In genomic region chr2:131745381-131745895, GRCm38 (mm10) we compare ENCODE assay signal across 14 mouse cellular contexts.
A peak's percentile ranks its signal among the peaks of the same experiment; 100 is the strongest.
DNase-seq lines count a peak whose midpoint lies in the region; ATAC-seq lines count a peak whose summit lies in the region.
"Had no signal": no experiment of that assay in that cellular context is flagged by ENCODE, and none has a peak within 500 bp of the region (broad histone marks: within the 10 kb centered on the region; RNA-seq: fewer than 3 reads in every experiment).

No protein-coding gene starts in this region.

- DNase-seq in NIH3T3 (ENCODE audit: low read depth), result peak; percentile 32
- DNase-seq in adrenal gland, adult 2 months, result peak; percentile 87
- DNase-seq in adrenal gland, postnatal 14 days, result peak; percentile 82
- DNase-seq in layer of hippocampus, adult 8-10 months (ENCODE audit: low spot score in 2 of 2), result no peak
- no peak for DNase-seq in spleen, adult 12 weeks (ENCODE audit: low spot score)
- DNase-seq: cerebellum, adult 18-20 months; cerebellum, adult 9-11 months; cerebellum, postnatal 25 days; gastrocnemius, postnatal 25 days; kidney, adult 11 months; kidney, adult 8-10 months had no signal

- no peak for ATAC-seq in CD4-positive, CD25-positive, alpha-beta regulatory T cell, adult 4 months
- ATAC-seq: forebrain, embryonic 15.5 days; hindbrain, embryonic 16.5 days had no signal

Comparison
In these comparisons a context has a peak if more than half of its experiments do, and no peak if none do; other contexts are left out.
1. DNase-seq: peak in NIH3T3 (single experiment), adrenal gland, adult 2 months (single experiment) and adrenal gland, postnatal 14 days (single experiment); none in layer of hippocampus, adult 8-10 months (0 of 2) and spleen, adult 12 weeks (single experiment).